ENCODE assay signal across 8 mouse cellular contexts in genomic region chr13:43302651-43303160, GRCm38 (mm10). TPM values are rescaled to one million over a fixed set of nuclear protein-coding genes. Genes with fewer than 3 reads are reported as not detected.
DNase-seq lines count a peak whose midpoint lies in the region; ATAC-seq lines count a peak whose summit lies in the region.

No protein-coding gene starts in this region.

- H3K9ac ChIP-seq in embryonic facial prominence, embryonic 11.5 days (replicated peaks; ENCODE audit: low read length) = peak overlapping the region; percentile 68
- H3K9ac ChIP-seq in intestine, embryonic 14.5 days (ENCODE audit: low read length) = peak overlapping the region; percentile 41; the same call in 1 of the 2 replicates

- H3K9me3 ChIP-seq in embryonic facial prominence, embryonic 11.5 days (replicated peaks; ENCODE audit: control insufficient read depth, low read length) = no peaks in the 10 kb centered on the region
- no peaks in the 10 kb centered on the region for H3K9me3 ChIP-seq in intestine, embryonic 14.5 days (ENCODE audit: control insufficient read depth, low read length)

- no peaks in the 10 kb centered on the region for H3K36me3 ChIP-seq in embryonic facial prominence, embryonic 11.5 days (replicated peaks; ENCODE audit: control insufficient read depth, insufficient read depth, low read depth, low read length)
- H3K36me3 ChIP-seq in intestine, embryonic 14.5 days (ENCODE audit: control insufficient read depth, insufficient read depth, low read length) = no peaks in the 10 kb centered on the region

- peak overlapping the region; percentile 62 for H3K4me3 ChIP-seq in embryonic facial prominence, embryonic 11.5 days (ENCODE audit: low read depth, low read length)
- H3K4me3 ChIP-seq in intestine, embryonic 14.5 days (ENCODE audit: low read depth, low read length) = peak overlapping the region; percentile 63

- DNase-seq in heart, adult 11 months = peak; percentile 91
- no peak for DNase-seq in heart, adult 8-10 months (ENCODE audit: low spot score)
- peak; percentile 50 for DNase-seq in CD4-positive helper T cell, adult 2 months (ENCODE audit: low read depth, low spot score)
- peak; percentile 26 for DNase-seq in embryonic facial prominence, embryonic 11.5 days (ENCODE audit: low spot score)
- DNase-seq in intestine, embryonic 14.5 days (ENCODE audit: low spot score) = no peak
- DNase-seq in thymus, postnatal 36 days = peak; percentile 14 to 25
- no peak for DNase-seq in urinary bladder, postnatal 14 days (ENCODE audit: low spot score)

- H3K4me1 ChIP-seq in embryonic facial prominence, embryonic 11.5 days (ENCODE audit: control insufficient read depth, insufficient read depth, low read length) = peaks cover 5% of the 10 kb centered on the region
- peaks cover 12% of the 10 kb centered on the region for H3K4me1 ChIP-seq in intestine, embryonic 14.5 days (replicated peaks; ENCODE audit: control insufficient read depth, insufficient read depth, low read length)

- no peak overlapping the region for H3K27ac ChIP-seq in embryonic facial prominence, embryonic 11.5 days (replicated peaks; ENCODE audit: low read depth, low read length)
- no peak overlapping the region for H3K27ac ChIP-seq in intestine, embryonic 14.5 days (ENCODE audit: low read depth)

- peak overlapping the region; percentile 96 for H3K4me2 ChIP-seq in embryonic facial prominence, embryonic 11.5 days (ENCODE audit: low read depth, low read length)
- peak overlapping the region; percentile 100 for H3K4me2 ChIP-seq in intestine, embryonic 14.5 days (ENCODE audit: low read length)

- H3K27me3 ChIP-seq in embryonic facial prominence, embryonic 11.5 days (ENCODE audit: control insufficient read depth, insufficient read depth, low read length) = peaks cover 28% of the 10 kb centered on the region
- peaks cover 31% of the 10 kb centered on the region for H3K27me3 ChIP-seq in intestine, embryonic 14.5 days (replicated peaks; ENCODE audit: control insufficient read depth, insufficient read depth, low read length)

- ATAC-seq in embryonic facial prominence, embryonic 11.5 days (replicated peaks; ENCODE audit: insufficient number of reproducible peaks, low FRiP score, low TSS enrichment, low read depth) = no peak
- no peak for ATAC-seq in intestine, embryonic 14.5 days (replicated peaks; ENCODE audit: low FRiP score, low TSS enrichment, low read depth)
- ATAC-seq in megakaryocyte-erythroid progenitor cell, adult 5-6 weeks (replicated peaks; ENCODE audit: low FRiP score, low TSS enrichment, poor library complexity, severe bottlenecking) = peak; percentile 41

- 1% methylated on average over 19 of the region's 19 CpGs for WGBS in embryonic facial prominence, embryonic 11.5 days
- 1% methylated on average over 19 of the region's 19 CpGs for WGBS in intestine, embryonic 14.5 days

RNA-seq across cellular contexts. Expression of gene Gfod1, which starts 1.3 kb away (rescaled TPM):
- 10 to 100 TPM; 28.2 to 33.9 (median 30.5) TPM for total RNA-seq in heart, adult 8-10 months (2022)
- 0.50 and 0.63 TPM in 2 replicates for polyA plus RNA-seq in embryonic facial prominence, embryonic 11.5 days (2014; fragmentation: Nextera tagmentation; extraction: Ambion mirVana)
- 0.18 and 0.47 TPM in 2 replicates for polyA plus RNA-seq in intestine, embryonic 14.5 days (2014; fragmentation: Nextera tagmentation; extraction: Ambion mirVana)
- total RNA-seq in megakaryocyte-erythroid progenitor cell, adult 5-6 weeks (2014; fragmentation: Nextera tagmentation) = 1.2 and 1.6 TPM in 2 replicates
- 0.42 and 2.9 TPM in 2 replicates for total RNA-seq in megakaryocyte-erythroid progenitor cell, adult 5-6 weeks (2017)

Comparison
In these comparisons a context has a peak if more than half of its experiments do, and no peak if none do; other contexts are left out.
1. DNase-seq: peak in heart, adult 11 months (single experiment), CD4-positive helper T cell, adult 2 months (single experiment), embryonic facial prominence, embryonic 11.5 days (single experiment) and thymus, postnatal 36 days (2 of 2); none in heart, adult 8-10 months (single experiment), intestine, embryonic 14.5 days (single experiment) and urinary bladder, postnatal 14 days (single experiment).
2. RNA of gene Gfod1, which starts 1.3 kb away (total RNA-seq): 28.2 to 33.9 TPM in heart, adult 8-10 months; 0.42 to 2.9 TPM in megakaryocyte-erythroid progenitor cell, adult 5-6 weeks; every median in the first group is over 4 times any median in the second.